Mouse (Mus musculus) limb, embryonic 10.5 days (tissue): ENCODE results near the gene Sppl2b. TPM values are rescaled to one million over a fixed set of nuclear protein-coding genes. Genes with fewer than 3 reads are reported as not detected.
A peak's percentile ranks its signal among the peaks of the same experiment; 100 is the strongest.

Experiments used
- DNase-seq: peaks from one replicate; pipeline ENCODE4 v3.0.0-alpha.2; 2017; ENCODE audit warnings: low spot score
- H3K27ac ChIP-seq: fragments of 300-500 bp; sonication (generic); 2 replicates; pipeline ENCODE4 v1.5.1; 2016; ENCODE audit warnings: mild to moderate bottlenecking
- H3K27me3 ChIP-seq: fragments of 300-500 bp; sonication (generic); 2 replicates; pipeline ENCODE4 v1.6.1; 2016; ENCODE audit warnings: low read depth, mild to moderate bottlenecking; ENCODE audit not compliant: poor library complexity, severe bottlenecking
- H3K36me3 ChIP-seq: fragments of 300-500 bp; sonication (generic); 2 replicates; pipeline ENCODE4 v1.6.1; 2016; ENCODE audit warnings: mild to moderate bottlenecking, moderate library complexity
- H3K4me1 ChIP-seq: fragments of 300-500 bp; sonication (generic); 2 replicates; pipeline ENCODE4 v1.6.1; 2016
- H3K4me3 ChIP-seq: fragments of 300-500 bp; sonication (generic); 2 replicates; pipeline ENCODE4 v1.5.1; 2016; ENCODE audit warnings: mild to moderate bottlenecking, moderate library complexity
- H3K9me3 ChIP-seq: fragments of 300-500 bp; sonication (generic); replicated peaks from 2 replicates; pipeline ENCODE4 v1.6.1; 2016; ENCODE audit warnings: mild to moderate bottlenecking
- WGBS: fragments of 180-500 bp; shearing (Covaris S2); methylation state at CpG from one replicate; pipeline ENCODE4 v1.1.7; 2016; 5-methylcytosine and 5-hydroxymethylcytosine counted together
- polyA plus RNA-seq: library from polyadenylated mRNA; unstranded; fragments of >200 nt; fragmentation: Nextera tagmentation; extraction: Ambion mirVana; gene quantifications from 2 replicates; pipeline ENCODE4 v1.2.1, GENCODE M21; 2016

The Sppl2b gene
- polyA plus RNA-seq, 1 experiment from 2014 or later = 48.5 TPM

- WGBS = 12% methylated on average over 32 of the region's 32 CpGs
- H3K27ac ChIP-seq = peak overlapping the region; percentile 66
Observed at GRCm38 (mm10) chr10:80843087-80843930, 11.8 kb upstream of the Sppl2b start.

GRCm38 (mm10) chr10:80843931-80844547, 11.0 kb upstream of the Sppl2b start, which contains the start of gene Lingo3:
Gene Lingo3, minus strand, starts transcription at chr10:80844039.
- Histone ChIP-seq H3K4me3 (peak within 1 kb of the TSS; percentile 62), H3K9me3 (no peaks in the 10 kb centered on the region), H3K27me3 (peaks cover 68% of the 10 kb centered on the region), H3K4me1 (peaks cover 27% of the 10 kb centered on the region), H3K27ac (peak within 1 kb of the TSS; percentile 66), H3K36me3 (no peaks in the 10 kb centered on the region)
- 5% methylated on average over 51 of the region's 51 CpGs for WGBS
- peak; percentile 52 for DNase-seq

More at GRCm38 (mm10) chr10:80843087-80843930, 11.8 kb upstream of the Sppl2b start:
- H3K4me1 ChIP-seq = peaks cover 22% of the 10 kb centered on the region
- H3K27me3 ChIP-seq = peaks cover 73% of the 10 kb centered on the region
- H3K36me3 ChIP-seq = no peaks in the 10 kb centered on the region
- DNase-seq = no peak
- peak overlapping the region; percentile 62 for H3K4me3 ChIP-seq
- H3K9me3 ChIP-seq = no peaks in the 10 kb centered on the region

- Histone ChIP-seq H3K36me3 (peaks cover 3% of the 10 kb centered on the region), H3K4me3 (0 out of 2 replicates have a peak overlapping the region, but pooled peaks have one; percentile 3), H3K4me1 (peaks cover 27% of the 10 kb centered on the region), H3K27ac (no peak overlapping the region), H3K9me3 (no peaks in the 10 kb centered on the region), H3K27me3 (peaks cover 64% of the 10 kb centered on the region)
- 65% methylated on average over 8 of the region's 8 CpGs for WGBS
- no peak for DNase-seq
Observed at GRCm38 (mm10) chr10:80845055-80845693, 9.9 kb upstream of the Sppl2b start.

- Histone ChIP-seq H3K4me1 (peaks cover 27% of the 10 kb centered on the region), H3K27me3 (peaks cover 59% of the 10 kb centered on the region), H3K9me3 (no peaks in the 10 kb centered on the region), H3K27ac (no peak overlapping the region), H3K4me3 (no peak overlapping the region), H3K36me3 (peaks cover 9% of the 10 kb centered on the region)
- DNase-seq = no peak
- 81% methylated on average over 12 of the region's 12 CpGs for WGBS
Observed at GRCm38 (mm10) chr10:80845732-80846131, 9.3 kb upstream of the Sppl2b start.

GRCm38 (mm10) chr10:80848571-80848970, 6.5 kb upstream of the Sppl2b start:
- H3K27me3 ChIP-seq = peaks cover 30% of the 10 kb centered on the region
- peak; percentile 47 for DNase-seq
- no peak overlapping the region for H3K27ac ChIP-seq
- no peak overlapping the region for H3K4me3 ChIP-seq
- 8% methylated on average over 10 of the region's 10 CpGs for WGBS
- peaks cover 24% of the 10 kb centered on the region for H3K4me1 ChIP-seq
- H3K36me3 ChIP-seq = peaks cover 36% of the 10 kb centered on the region
- H3K9me3 ChIP-seq = no peaks in the 10 kb centered on the region

- peaks cover 39% of the 10 kb centered on the region for H3K4me1 ChIP-seq
- peaks cover 29% of the 10 kb centered on the region for H3K36me3 ChIP-seq
- H3K4me3 ChIP-seq = peak overlapping the region; percentile 99
- H3K9me3 ChIP-seq = no peaks in the 10 kb centered on the region
- peak; percentile 50 for DNase-seq
- peak overlapping the region; percentile 83 for H3K27ac ChIP-seq
- 26% methylated on average over 11 of the region's 11 CpGs for WGBS
- H3K27me3 ChIP-seq = no peaks in the 10 kb centered on the region
Observed at GRCm38 (mm10) chr10:80855749-80856073, 636 bp downstream of the Sppl2b start.

GRCm38 (mm10) chr10:80856267-80856666, 1.2 kb downstream of the Sppl2b start:
- Histone ChIP-seq H3K4me3 (peak overlapping the region; percentile 99), H3K36me3 (peaks cover 28% of the 10 kb centered on the region), H3K27me3 (no peaks in the 10 kb centered on the region), H3K27ac (no peak overlapping the region), H3K4me1 (peaks cover 39% of the 10 kb centered on the region), H3K9me3 (no peaks in the 10 kb centered on the region)
- WGBS = 64% methylated on average over 3 of the region's 3 CpGs
- DNase-seq = no peak

- Histone ChIP-seq H3K27ac (0 out of 2 replicates have a peak overlapping the region, but pooled peaks have one; percentile 1), H3K36me3 (peaks cover 28% of the 10 kb centered on the region), H3K4me1 (peaks cover 39% of the 10 kb centered on the region), H3K9me3 (no peaks in the 10 kb centered on the region), H3K27me3 (no peaks in the 10 kb centered on the region), H3K4me3 (peak overlapping the region; percentile 2; the same call in 1 of the 2 replicates)
- WGBS = 82% methylated on average over 5 of the region's 5 CpGs
- DNase-seq = no peak
Observed at GRCm38 (mm10) chr10:80856908-80857307, 1.8 kb downstream of the Sppl2b start.

- Histone ChIP-seq H3K27me3 (no peaks in the 10 kb centered on the region), H3K27ac (0 out of 2 replicates have a peak overlapping the region, but pooled peaks have one; percentile 1), H3K4me1 (peaks cover 39% of the 10 kb centered on the region), H3K4me3 (peak overlapping the region; percentile 2; the same call in 1 of the 2 replicates), H3K9me3 (no peaks in the 10 kb centered on the region), H3K36me3 (peaks cover 28% of the 10 kb centered on the region)
- 71% methylated on average over 8 of the region's 8 CpGs for WGBS
- DNase-seq = no peak
Observed at GRCm38 (mm10) chr10:80857386-80857785, 2.3 kb downstream of the Sppl2b start.

- Histone ChIP-seq H3K27me3 (no peaks in the 10 kb centered on the region), H3K27ac (peak overlapping the region; percentile 48), H3K4me1 (peaks cover 39% of the 10 kb centered on the region), H3K4me3 (0 out of 2 replicates have a peak overlapping the region, but pooled peaks have one; percentile 2), H3K9me3 (no peaks in the 10 kb centered on the region), H3K36me3 (peaks cover 29% of the 10 kb centered on the region)
- 93% methylated on average over 3 of the region's 3 CpGs for WGBS
- DNase-seq = no peak
Observed at GRCm38 (mm10) chr10:80857848-80858247, 2.8 kb downstream of the Sppl2b start.

- no peak overlapping the region for H3K4me3 ChIP-seq
- H3K4me1 ChIP-seq = peaks cover 35% of the 10 kb centered on the region
- no peak for DNase-seq
- 87% methylated on average over 7 of the region's 7 CpGs for WGBS
- no peaks in the 10 kb centered on the region for H3K9me3 ChIP-seq
- H3K27ac ChIP-seq = peak overlapping the region; percentile 48
- H3K36me3 ChIP-seq = peaks cover 29% of the 10 kb centered on the region
- H3K27me3 ChIP-seq = no peaks in the 10 kb centered on the region
Observed at GRCm38 (mm10) chr10:80858350-80858935, 3.4 kb downstream of the Sppl2b start.

GRCm38 (mm10) chr10:80862305-80862704, 7.2 kb downstream of the Sppl2b start:
- Histone ChIP-seq H3K27ac (no peak overlapping the region), H3K4me3 (no peak overlapping the region)

More at GRCm38 (mm10) chr10:80862305-80862704, 7.2 kb downstream of the Sppl2b start:
- Histone ChIP-seq H3K27me3 (no peaks in the 10 kb centered on the region), H3K36me3 (peaks cover 63% of the 10 kb centered on the region), H3K9me3 (no peaks in the 10 kb centered on the region), H3K4me1 (peaks cover 2% of the 10 kb centered on the region; the same call in 1 of the 2 replicates)
- 89% methylated on average over 5 of the region's 5 CpGs for WGBS
- no peak for DNase-seq
